Mouse (Mus musculus) stomach, embryonic 15.5 days (tissue): ENCODE results near the gene Atp2b4. TPM values are rescaled to one million over a fixed set of nuclear protein-coding genes. Genes with fewer than 3 reads are reported as not detected.

Experiments
- ATAC-seq: fragments of 200-750 bp; cut with Nextera tagmentation; 2 replicates; pipeline ENCODE4 v1.8.0; 2017; ENCODE audit warnings: low read depth, moderate number of reproducible peaks, moderate TSS enrichment; ENCODE audit not compliant: insufficient read depth, low FRiP score
- H3K27ac ChIP-seq: fragments of 300-500 bp; sonication (generic); 2 replicates; pipeline ENCODE4 v1.5.1; 2015; ENCODE audit warnings: mild to moderate bottlenecking, inconsistent platforms
- H3K27me3 ChIP-seq: fragments of 300-500 bp; sonication (generic); replicated peaks from 2 replicates; pipeline ENCODE4 v1.6.1; 2015; ENCODE audit warnings: inconsistent platforms
- H3K36me3 ChIP-seq: fragments of 300-500 bp; sonication (generic); 2 replicates; pipeline ENCODE4 v1.6.1; 2015; ENCODE audit warnings: inconsistent platforms
- H3K4me1 ChIP-seq: fragments of 300-500 bp; sonication (generic); 2 replicates; pipeline ENCODE4 v1.6.1; 2015; ENCODE audit warnings: inconsistent platforms
- H3K4me2 ChIP-seq: fragments of 300-500 bp; sonication (generic); 2 replicates; pipeline ENCODE4 v1.6.1; 2015; ENCODE audit warnings: mild to moderate bottlenecking, inconsistent platforms
- H3K4me3 ChIP-seq: fragments of 300-500 bp; sonication (generic); replicated peaks from 2 replicates; pipeline ENCODE4 v1.5.1; 2015; ENCODE audit warnings: inconsistent platforms
- H3K9ac ChIP-seq: fragments of 300-500 bp; sonication (generic); 2 replicates; pipeline ENCODE4 v1.6.1; 2015; ENCODE audit warnings: inconsistent platforms
- H3K9me3 ChIP-seq: fragments of 300-500 bp; sonication (generic); 2 replicates; pipeline ENCODE4 v1.6.1; 2016; ENCODE audit warnings: inconsistent platforms
- WGBS: fragments of 180-500 bp; shearing (Covaris S2); methylation state at CpG from one replicate; pipeline ENCODE4 v1.1.7; 2015; 5-methylcytosine and 5-hydroxymethylcytosine counted together
- polyA plus RNA-seq: library from polyadenylated mRNA; unstranded; fragments of >200 nt; fragmentation: Nextera tagmentation; extraction: Ambion mirVana; gene quantifications from 2 replicates; pipeline ENCODE4 v1.2.1, GENCODE M21; 2015

Atp2b4 gene
- polyA plus RNA-seq, 1 experiment from 2014 or later = 22.0 TPM

- 80% methylated on average over 5 of the region's 5 CpGs for WGBS
- Histone ChIP-seq H3K9ac (no peak overlapping the region), H3K27ac (peak overlapping the region; percentile 48; the same call in 1 of the 2 replicates), H3K9me3 (no peaks in the 10 kb centered on the region), H3K4me3 (no peak overlapping the region), H3K36me3 (no peaks in the 10 kb centered on the region), H3K4me1 (peaks cover 7% of the 10 kb centered on the region; the same call in 1 of the 2 replicates), H3K4me2 (no peak overlapping the region), H3K27me3 (no peaks in the 10 kb centered on the region)
- no peak for ATAC-seq
These were observed 32.8 kb downstream of the Atp2b4 start for GRCm38 (mm10) chr1:133767994-133768393.

DNA sequence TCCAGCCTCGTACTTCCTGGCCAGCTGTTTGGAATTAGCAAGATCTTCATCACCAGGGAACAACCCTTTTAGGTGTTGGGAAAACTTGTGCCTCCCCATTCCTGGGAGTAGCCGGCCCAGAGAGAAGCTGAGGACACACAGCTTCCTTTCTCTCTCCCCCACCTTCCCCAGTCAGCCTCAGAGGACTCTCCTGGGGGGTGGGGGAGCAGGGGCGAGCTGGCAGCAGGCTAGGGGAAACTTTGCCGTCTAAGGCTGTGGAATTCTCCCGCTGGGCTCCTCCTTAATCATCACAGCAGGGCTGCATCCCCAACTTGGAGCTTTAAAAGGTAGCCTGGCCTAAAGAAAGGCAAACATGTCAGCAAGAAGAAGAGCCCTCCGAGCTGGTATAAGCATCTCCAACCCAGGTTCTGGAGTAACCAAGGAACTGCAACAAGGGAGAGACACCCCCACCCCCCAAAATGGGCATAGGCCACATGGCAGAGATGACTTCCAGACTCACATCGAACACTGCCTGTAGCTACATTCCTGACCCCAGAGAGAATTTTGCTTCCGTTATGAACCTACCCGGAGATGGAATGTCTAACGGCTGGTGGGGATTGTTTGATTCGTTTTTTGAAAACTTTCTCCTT, 33.8 kb downstream of the Atp2b4 start:
- Histone ChIP-seq H3K27me3 (no peaks in the 10 kb centered on the region), H3K36me3 (no peaks in the 10 kb centered on the region), H3K9me3 (no peaks in the 10 kb centered on the region), H3K4me2 (no peak overlapping the region), H3K4me3 (no peak overlapping the region), H3K9ac (no peak overlapping the region), H3K4me1 (peaks cover 10% of the 10 kb centered on the region; the same call in 1 of the 2 replicates), H3K27ac (peak overlapping the region; percentile 48; the same call in 1 of the 2 replicates)
- WGBS = 17% methylated on average over 11 of the region's 11 CpGs
- no peak; the same call in 1 of the 2 replicates for ATAC-seq

DNA sequence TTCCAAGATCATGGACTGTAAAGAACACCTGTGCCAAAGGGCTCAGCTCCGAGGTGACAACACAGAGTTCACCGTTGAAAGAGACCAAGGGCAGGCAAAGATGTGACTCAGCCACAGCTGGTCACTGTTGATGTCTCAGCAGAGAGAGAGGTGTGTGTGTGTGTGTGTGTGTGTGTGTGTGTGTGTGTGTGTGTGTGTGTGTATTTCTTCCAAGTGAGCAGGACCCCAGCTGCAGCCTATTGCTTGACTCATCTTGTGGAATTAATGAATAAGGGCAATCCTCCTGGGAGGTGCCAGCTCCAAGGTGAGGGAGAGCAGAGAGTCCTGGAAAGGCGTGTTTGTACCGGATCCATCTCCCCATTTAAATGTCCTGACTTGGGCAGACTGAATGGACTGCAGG, 35.5 kb downstream of the Atp2b4 start:
- H3K4me1 ChIP-seq = peaks cover 18% of the 10 kb centered on the region
- H3K4me2 ChIP-seq = no peak overlapping the region
- no peak overlapping the region for H3K4me3 ChIP-seq
- H3K27me3 ChIP-seq = no peaks in the 10 kb centered on the region
- WGBS = 63% methylated on average over 4 of the region's 4 CpGs
- no peak for ATAC-seq
- H3K36me3 ChIP-seq = no peaks in the 10 kb centered on the region
- no peak overlapping the region for H3K27ac ChIP-seq
- no peak overlapping the region for H3K9ac ChIP-seq
- H3K9me3 ChIP-seq = no peaks in the 10 kb centered on the region

DNA sequence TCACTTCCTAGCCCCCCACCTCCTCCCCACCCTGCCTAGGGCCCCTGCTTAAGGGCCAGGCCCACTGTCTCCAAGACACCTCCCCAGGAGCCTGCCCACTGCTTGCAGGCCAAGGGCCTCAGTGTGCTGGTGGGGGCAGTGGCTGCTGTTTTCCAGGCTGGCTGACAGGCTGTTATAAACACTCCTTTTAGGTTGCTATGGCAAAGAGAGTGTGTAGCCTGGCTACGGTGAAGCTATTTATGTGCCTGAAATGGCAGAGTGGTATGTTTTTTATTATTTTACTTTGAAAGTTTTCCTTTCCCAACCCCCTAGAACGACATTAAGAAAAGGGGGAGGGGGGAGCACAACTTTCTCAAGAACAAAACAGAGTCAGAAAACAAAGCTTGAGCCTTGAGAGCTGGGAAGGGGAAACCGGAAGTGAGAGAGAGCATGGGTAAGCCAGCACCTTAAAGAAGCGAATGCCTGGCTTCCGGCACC, 37.9 kb downstream of the Atp2b4 start:
- H3K9me3 ChIP-seq = no peaks in the 10 kb centered on the region
- H3K4me3 ChIP-seq = no peak overlapping the region
- no peaks in the 10 kb centered on the region for H3K27me3 ChIP-seq
- no peak overlapping the region for H3K9ac ChIP-seq
- H3K4me1 ChIP-seq = peaks cover 18% of the 10 kb centered on the region
- H3K4me2 ChIP-seq = no peak overlapping the region
- peak; percentile 36; the same call in 1 of the 2 replicates for ATAC-seq
- peak overlapping the region; percentile 38 for H3K27ac ChIP-seq
- no peaks in the 10 kb centered on the region for H3K36me3 ChIP-seq
- 45% methylated on average over 5 of the region's 5 CpGs for WGBS

- peaks cover 15% of the 10 kb centered on the region for H3K4me1 ChIP-seq
- H3K4me2 ChIP-seq = no peak overlapping the region
- no peaks in the 10 kb centered on the region for H3K9me3 ChIP-seq
- ATAC-seq = no peak
- WGBS = 47% methylated on average over 5 of the region's 5 CpGs
- H3K4me3 ChIP-seq = no peak overlapping the region
- no peaks in the 10 kb centered on the region for H3K36me3 ChIP-seq
- no peak overlapping the region for H3K9ac ChIP-seq
- H3K27ac ChIP-seq = 0 out of 2 replicates have a peak overlapping the region, but pooled peaks have one; percentile 11
- H3K27me3 ChIP-seq = no peaks in the 10 kb centered on the region
These were observed 39.6 kb downstream of the Atp2b4 start for GRCm38 (mm10) chr1:133761278-133761677.

DNA sequence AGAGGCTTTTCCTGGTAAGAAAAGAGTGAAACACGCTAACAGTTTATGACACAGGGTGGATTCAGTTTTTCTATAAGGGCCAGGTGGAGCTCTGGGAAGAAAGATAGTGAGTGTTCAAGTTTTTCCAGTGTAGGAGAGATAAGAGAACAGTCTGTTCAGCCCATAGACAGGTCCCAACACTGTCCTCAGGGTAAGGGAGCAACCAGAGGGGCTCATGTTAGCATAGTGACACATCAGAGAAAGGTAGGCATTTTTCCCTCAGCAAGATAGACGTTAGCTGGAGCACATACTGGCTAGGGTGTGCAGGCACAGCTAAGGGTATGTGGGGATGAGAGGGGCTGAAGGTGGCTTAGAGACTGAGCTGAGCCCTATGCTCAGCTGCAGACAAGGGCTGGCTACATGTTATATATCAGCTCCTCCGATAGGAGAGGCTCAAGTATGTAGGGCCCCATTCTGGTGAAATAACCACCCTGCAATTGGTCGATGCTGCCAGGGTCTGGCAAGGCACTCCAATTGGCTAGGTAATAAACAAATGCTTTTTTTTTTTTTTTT, 46.4 kb downstream of the Atp2b4 start:
- Histone ChIP-seq H3K36me3 (no peaks in the 10 kb centered on the region), H3K4me1 (no peaks in the 10 kb centered on the region), H3K4me3 (no peak overlapping the region), H3K9me3 (no peaks in the 10 kb centered on the region), H3K9ac (no peak overlapping the region), H3K27me3 (no peaks in the 10 kb centered on the region), H3K4me2 (no peak overlapping the region), H3K27ac (peak overlapping the region; percentile 42; the same call in 1 of the 2 replicates)
- WGBS = 62% methylated on average over 4 of the region's 4 CpGs
- ATAC-seq = peak; percentile 89

GRCm38 (mm10) chr1:133753325-133753724, 47.5 kb downstream of the Atp2b4 start:
- H3K9me3 ChIP-seq = no peaks in the 10 kb centered on the region
- no peak overlapping the region for H3K9ac ChIP-seq
- ATAC-seq = no peak
- no peak overlapping the region for H3K4me3 ChIP-seq
- H3K27ac ChIP-seq = no peak overlapping the region
- 84% methylated on average over 8 of the region's 8 CpGs for WGBS
- H3K36me3 ChIP-seq = no peaks in the 10 kb centered on the region
- no peak overlapping the region for H3K4me2 ChIP-seq
- peaks cover 4% of the 10 kb centered on the region; the same call in 1 of the 2 replicates for H3K4me1 ChIP-seq
- no peaks in the 10 kb centered on the region for H3K27me3 ChIP-seq

GRCm38 (mm10) chr1:133751621-133752020, 49.2 kb downstream of the Atp2b4 start:
- Histone ChIP-seq H3K9me3 (no peaks in the 10 kb centered on the region), H3K4me2 (no peak overlapping the region), H3K4me3 (no peak overlapping the region), H3K36me3 (no peaks in the 10 kb centered on the region), H3K9ac (no peak overlapping the region), H3K27me3 (no peaks in the 10 kb centered on the region), H3K4me1 (peaks cover 11% of the 10 kb centered on the region; the same call in 1 of the 2 replicates), H3K27ac (no peak overlapping the region)
- 85% methylated on average over 3 of the region's 3 CpGs for WGBS
- ATAC-seq = no peak

DNA sequence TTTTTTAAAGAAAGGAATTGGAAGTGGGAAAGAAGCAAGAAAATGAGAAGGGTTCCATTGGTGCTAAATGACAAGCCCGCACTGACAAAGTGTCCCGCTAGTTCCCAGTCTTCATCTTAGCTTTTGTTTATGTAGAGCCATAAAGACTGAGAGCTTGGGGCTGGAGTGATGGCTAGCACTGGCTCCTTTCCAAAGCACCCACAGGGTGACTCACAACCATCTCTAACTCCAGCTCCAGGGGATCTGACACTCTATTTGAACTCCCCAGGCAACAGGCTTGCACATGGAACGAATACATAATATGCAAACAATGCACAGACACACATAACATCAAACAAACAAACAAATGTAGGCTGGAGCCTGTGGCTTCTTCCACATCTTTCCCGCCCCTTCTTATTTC, 50.9 kb downstream of the Atp2b4 start:
- H3K4me2 ChIP-seq = no peak overlapping the region
- H3K9ac ChIP-seq = no peak overlapping the region
- no peak for ATAC-seq
- H3K9me3 ChIP-seq = no peaks in the 10 kb centered on the region
- H3K27me3 ChIP-seq = no peaks in the 10 kb centered on the region
- no peak overlapping the region for H3K4me3 ChIP-seq
- no peak overlapping the region for H3K27ac ChIP-seq
- no peaks in the 10 kb centered on the region for H3K36me3 ChIP-seq
- WGBS = 63% methylated on average over 4 of the region's 4 CpGs
- H3K4me1 ChIP-seq = peaks cover 22% of the 10 kb centered on the region

- peak; percentile 59; the same call in 1 of the 2 replicates for ATAC-seq
- peak overlapping the region; percentile 90 for H3K27ac ChIP-seq
- H3K27me3 ChIP-seq = no peaks in the 10 kb centered on the region
- peaks cover 47% of the 10 kb centered on the region for H3K4me1 ChIP-seq
- no peaks in the 10 kb centered on the region for H3K36me3 ChIP-seq
- H3K4me3 ChIP-seq = no peak overlapping the region
- H3K9me3 ChIP-seq = no peaks in the 10 kb centered on the region
- WGBS = 38% methylated on average over 9 of the region's 9 CpGs
- H3K4me2 ChIP-seq = peak overlapping the region; percentile 19; the same call in 1 of the 2 replicates
- no peak overlapping the region for H3K9ac ChIP-seq
These were observed 55.8 kb downstream of the Atp2b4 start for GRCm38 (mm10) chr1:133745078-133745495.

DNA sequence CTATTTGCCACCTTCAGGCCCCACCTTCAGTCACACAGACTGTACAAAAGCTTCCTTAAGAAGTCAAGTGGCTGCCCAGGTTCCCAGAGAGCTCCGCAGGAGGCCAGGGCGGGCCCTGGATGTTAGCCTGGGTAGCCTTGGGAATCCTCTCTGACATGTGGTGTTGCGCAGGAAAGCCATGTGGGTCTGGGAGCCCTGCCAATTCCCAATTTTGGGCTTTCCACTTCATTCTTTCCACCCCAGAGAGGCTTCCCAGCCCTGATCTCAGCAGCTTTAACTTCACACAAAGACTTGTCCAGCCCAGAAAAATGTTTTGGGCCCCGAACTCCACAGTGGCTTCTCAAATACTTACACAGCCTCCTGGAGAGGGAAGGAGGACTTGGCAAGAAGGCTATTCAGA, 56.2 kb downstream of the Atp2b4 start:
- no peak overlapping the region for H3K9ac ChIP-seq
- peak; percentile 29 for ATAC-seq
- WGBS = 42% methylated on average over 4 of the region's 4 CpGs

DNA sequence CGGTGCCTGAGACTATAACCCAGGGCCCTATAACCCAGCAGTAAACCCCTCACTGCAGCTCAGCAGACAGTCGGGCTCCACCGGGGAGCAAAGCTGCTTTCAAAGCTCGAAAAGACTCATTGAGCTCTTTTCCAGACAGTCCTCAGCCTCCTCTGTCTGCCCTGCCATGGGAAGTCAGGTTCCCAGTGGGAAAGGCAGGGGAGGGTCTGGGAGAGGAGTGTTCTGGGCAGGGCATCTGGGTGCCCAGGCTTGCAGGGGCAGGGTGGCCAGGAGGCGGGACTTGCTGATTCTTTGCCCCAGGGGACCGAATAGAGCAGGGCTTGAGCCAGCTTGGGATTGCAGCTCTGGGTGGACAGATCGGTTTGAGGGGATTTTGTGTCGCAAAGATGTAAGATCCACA, 58.3 kb downstream of the Atp2b4 start:
- WGBS = 54% methylated on average over 8 of the region's 8 CpGs
- no peak for ATAC-seq

More for the DNA sequence above, 56.2 kb downstream of the Atp2b4 start:
- no peak overlapping the region for H3K4me3 ChIP-seq
- peak overlapping the region; percentile 19; the same call in 1 of the 2 replicates for H3K4me2 ChIP-seq
- no peaks in the 10 kb centered on the region for H3K27me3 ChIP-seq
- peak overlapping the region; percentile 90 for H3K27ac ChIP-seq
- H3K4me1 ChIP-seq = peaks cover 47% of the 10 kb centered on the region
- no peaks in the 10 kb centered on the region for H3K36me3 ChIP-seq
- H3K9me3 ChIP-seq = no peaks in the 10 kb centered on the region

More for the DNA sequence above, 58.3 kb downstream of the Atp2b4 start:
- Histone ChIP-seq H3K9me3 (no peaks in the 10 kb centered on the region), H3K4me1 (peaks cover 42% of the 10 kb centered on the region), H3K4me2 (no peak overlapping the region), H3K27ac (peak overlapping the region; percentile 37; the same call in 1 of the 2 replicates), H3K27me3 (no peaks in the 10 kb centered on the region), H3K36me3 (peaks cover 12% of the 10 kb centered on the region; the same call in 1 of the 2 replicates), H3K9ac (no peak overlapping the region), H3K4me3 (no peak overlapping the region)
